Mouse (Mus musculus): ENCODE results near the gene Nck1.

Gene Nck1

DNA sequence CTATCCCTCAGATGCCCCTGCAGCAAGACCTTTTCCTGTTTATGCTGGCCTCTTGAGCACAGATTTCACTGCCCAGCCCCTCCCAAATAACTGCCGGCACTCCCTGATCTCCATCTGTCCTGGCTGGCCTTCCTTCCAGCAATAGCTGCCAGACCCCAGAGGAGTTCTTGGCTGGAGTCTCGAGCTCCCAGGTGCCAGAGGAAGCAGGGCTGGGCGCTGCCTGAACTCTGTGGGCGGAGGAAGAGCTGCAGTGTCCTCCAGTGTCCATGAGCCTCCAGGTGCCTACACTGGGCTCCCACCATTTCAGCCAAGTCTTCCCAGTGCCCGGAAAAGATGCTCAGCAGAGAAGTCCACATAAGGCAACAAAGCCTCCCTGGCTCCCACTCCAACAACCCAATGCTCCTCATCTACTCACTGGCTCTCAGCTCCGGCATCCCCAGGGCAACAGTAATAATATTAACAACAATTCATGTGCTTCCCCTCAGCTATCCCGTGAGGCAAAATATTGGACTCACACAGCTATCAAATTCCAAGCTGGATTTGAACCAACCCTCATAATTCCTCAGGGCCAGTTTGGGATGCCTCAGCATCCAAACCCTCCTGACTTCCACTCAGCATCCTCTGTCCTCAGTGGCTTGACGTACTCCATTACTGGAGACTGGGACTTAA lies 74.9 kb downstream of the Nck1 start:
- no peak for DNase-seq (ENCODE audit: low spot score in 2 of 2)

DNA sequence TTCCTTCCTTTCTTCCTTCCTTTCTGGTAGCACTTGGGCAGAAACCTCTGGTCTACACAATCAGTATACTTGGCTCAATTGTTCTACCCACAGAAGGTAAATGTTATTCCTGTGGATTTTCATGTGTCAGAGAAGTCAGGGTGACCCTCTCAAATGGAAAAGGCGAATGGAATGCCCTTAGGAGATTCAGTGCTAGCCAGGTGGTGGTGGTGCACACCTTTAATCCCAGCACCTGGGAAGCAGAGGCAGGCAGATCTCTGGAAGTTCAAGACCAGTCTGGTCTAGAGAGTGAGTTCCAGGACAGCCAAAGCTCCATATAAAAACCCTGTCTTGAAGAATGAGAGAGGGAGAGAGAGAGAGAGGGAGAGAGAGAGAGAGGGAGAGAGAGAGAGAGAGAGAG lies 75.7 kb downstream of the Nck1 start:
- no peak for DNase-seq (ENCODE audit: low spot score in 2 of 2)

- no peak for DNase-seq (ENCODE audit: low spot score in 2 of 2)
These were observed 76.3 kb downstream of the Nck1 start for GRCm38 (mm10) chr9:100469681-100470080.

DNA sequence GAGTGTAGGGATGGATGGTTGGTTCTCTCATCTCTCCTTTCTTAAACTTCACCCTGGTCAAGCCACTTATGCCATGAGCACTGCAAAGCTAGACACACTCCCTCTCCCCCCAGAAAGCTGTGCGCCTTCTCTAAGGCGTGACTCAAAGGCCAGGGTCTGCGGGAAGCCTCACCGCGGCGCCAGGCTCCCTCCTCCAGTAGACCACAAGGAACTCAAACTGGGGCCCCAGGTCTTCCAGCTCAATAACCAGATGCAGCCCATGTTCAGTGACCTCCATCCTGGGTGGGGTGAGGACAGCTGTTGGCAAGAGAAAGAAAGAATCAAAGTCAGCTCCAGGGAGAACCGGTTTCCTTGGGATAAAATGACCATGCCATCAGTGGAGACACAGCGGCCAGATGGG lies 77.8 kb downstream of the Nck1 start:
- DNase-seq (ENCODE audit: low spot score in 2 of 2), result no peak

- DNase-seq (ENCODE audit: low spot score in 2 of 2), result no peak
These were observed 78.3 kb downstream of the Nck1 start for GRCm38 (mm10) chr9:100467653-100468052.

DNA sequence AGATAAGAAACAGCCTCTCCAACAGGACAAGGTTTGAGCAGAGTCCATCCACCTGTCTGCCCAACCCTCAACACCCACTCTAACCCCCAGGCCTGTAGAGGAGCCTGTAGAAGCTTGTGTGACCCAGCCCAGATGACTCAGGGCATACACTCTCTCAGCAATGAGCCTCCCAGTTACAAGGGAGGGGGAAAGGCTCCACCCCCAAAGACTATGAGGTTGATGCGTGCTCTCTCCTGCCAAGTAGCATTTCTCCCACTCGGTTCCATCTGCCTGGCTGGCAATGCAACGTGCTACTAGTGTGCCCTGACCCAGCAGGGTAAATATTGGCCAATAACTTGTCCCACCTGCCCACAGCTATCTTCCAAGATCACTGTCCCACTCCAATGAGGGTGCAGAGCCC lies 79.2 kb downstream of the Nck1 start:
- no peak for DNase-seq (ENCODE audit: low spot score in 2 of 2)

DNA sequence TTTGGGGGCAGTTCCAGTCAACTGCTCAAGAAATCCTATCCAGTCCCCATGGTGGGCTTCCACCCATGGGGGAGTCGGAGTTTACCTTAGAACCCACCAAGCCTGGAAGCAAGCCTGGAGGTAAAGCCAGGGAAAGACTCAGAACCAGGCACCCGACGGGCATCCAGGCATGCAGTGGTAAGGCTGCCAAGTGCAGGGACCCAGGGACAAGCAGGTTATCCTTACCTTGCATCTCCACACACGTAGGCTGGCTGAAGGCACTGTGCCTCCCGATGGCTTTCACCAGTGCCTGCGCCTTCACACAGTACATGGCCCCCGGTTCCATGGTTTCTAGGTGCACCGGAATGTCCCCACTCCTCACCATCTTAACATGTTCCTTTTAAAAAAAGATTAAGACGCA lies 79.9 kb downstream of the Nck1 start:
- DNase-seq (ENCODE audit: low spot score in 2 of 2), result no peak

DNA sequence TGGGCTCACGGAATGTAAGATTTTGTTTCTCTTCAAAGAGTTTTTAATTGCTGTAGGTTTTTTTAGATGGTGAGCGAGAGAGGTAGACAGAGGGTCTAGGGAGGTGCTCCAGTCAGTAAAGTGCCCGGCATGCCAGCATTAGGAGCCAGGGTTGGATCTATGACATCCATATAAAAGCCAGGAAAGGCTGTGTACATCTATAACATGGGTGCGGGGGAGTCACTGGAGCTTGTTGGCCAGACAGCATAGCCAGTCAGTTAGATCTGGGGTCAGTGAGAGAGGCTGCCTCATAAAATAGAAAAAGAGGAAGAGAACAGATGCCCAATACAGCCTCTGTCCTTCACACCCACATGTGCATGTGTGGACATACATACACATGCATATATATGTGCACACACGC lies 80.6 kb downstream of the Nck1 start:
- no peak for DNase-seq (ENCODE audit: low spot score in 2 of 2)

GRCm38 (mm10) chr9:100463771-100464170 lies 82.2 kb downstream of the Nck1 start:
- DNase-seq (ENCODE audit: low spot score in 2 of 2), result no peak

DNA sequence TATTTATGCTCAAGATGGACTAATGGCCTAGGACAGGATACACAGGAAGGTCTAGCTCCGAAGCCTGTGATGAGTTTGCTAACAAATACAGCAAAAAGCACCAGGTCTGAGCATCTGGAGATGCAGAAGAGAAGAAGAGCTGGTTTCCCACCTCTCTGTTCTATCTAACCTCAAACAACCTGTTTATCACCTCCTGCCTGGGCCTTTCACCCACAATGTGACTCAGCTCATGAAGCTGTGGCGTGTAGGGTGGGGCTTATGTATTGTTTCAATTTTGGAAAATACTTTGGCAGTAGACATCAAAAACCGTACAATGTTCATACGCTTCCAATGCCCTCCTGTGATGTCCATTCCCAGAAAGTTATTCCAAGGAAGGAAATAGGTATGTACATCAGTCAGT lies 83.8 kb downstream of the Nck1 start:
- no peak for DNase-seq (ENCODE audit: low spot score in 2 of 2)

GRCm38 (mm10) chr9:100461671-100462070 lies 84.3 kb downstream of the Nck1 start:
- DNase-seq (ENCODE audit: low spot score in 2 of 2), result no peak

- peak; percentile 75 for DNase-seq (ENCODE audit: low spot score in 2 of 2)
These were observed 85.7 kb downstream of the Nck1 start for GRCm38 (mm10) chr9:100460203-100460602.

DNA sequence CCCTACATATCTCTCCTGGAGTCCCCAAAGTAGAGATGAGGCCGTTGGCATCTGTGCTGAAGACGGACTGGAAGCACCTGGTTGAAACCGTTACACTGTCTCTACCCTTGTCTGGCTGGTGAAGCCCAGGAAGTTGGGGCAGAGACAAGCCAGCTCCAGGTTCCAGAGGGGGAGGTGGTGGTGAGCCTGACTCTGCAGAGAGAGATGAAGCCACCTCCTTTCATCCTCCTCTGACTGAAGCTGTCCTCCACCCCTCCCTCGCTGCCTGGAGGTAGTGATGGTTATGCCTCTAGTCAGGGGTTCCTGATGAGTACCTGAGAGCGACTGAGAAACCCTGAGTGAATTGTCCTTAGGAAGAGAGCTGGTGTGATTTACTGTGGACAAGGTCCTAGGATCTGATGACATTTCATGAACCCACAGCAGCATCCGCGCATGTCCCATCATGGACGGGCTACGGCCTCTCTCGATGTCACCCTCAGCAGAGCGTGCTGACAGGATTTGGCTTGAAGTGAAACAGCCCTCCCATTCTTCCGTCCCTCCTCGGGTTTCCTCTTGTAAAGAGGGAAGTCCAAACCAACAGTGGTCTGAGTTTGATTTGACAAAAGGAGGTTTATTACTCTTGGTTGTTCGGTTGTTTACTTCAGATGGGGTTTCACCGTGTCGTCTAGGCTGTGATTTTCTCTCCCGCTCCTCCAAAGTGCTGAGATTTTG lies 87.8 kb downstream of the Nck1 start:
- peak; percentile 66 to 78 for DNase-seq (ENCODE audit: low spot score in 2 of 2)

GRCm38 (mm10) chr9:100454664-100454993 lies 91.3 kb downstream of the Nck1 start:
- no peak for DNase-seq (ENCODE audit: low spot score in 2 of 2)

DNA sequence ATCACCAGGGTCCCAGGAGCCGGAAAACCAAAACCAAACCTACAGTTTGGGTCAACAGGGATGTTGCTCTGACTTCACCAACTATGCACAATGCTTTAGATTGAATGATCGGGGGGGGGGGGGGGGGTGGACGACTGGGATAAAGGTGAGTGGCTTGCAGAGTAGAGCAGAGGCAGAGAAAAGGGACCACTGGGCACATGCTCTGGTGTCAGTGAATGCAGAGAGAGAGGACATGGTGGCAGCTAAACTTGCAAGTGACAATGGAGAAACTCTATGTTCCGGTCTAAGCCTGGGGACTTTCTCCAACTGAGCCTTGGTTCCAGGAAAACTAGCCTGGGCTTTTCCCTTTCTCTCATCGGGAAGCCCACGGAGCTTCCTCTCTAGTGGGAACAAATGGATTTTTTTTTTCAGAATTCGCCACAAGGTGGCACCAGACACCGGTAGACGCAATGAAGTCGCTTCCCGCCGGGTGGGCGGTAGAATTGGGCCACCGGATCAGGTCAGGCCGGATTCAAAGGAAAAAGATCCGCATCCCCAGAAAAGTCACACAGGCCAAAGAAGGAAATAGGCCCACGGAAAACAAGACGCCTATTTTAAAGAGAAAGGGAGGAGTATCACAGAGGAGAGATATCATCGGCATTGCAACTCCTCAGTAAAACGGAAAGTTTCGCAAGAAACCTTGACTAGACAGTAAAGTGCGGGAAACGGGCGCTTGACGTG lies 91.8 kb downstream of the Nck1 start:
- DNase-seq (ENCODE audit: low spot score in 2 of 2), result peak; percentile 59 to 82

- DNase-seq (ENCODE audit: low spot score in 2 of 2), result no peak
These were observed 93.5 kb downstream of the Nck1 start for GRCm38 (mm10) chr9:100452432-100452831.

DNA sequence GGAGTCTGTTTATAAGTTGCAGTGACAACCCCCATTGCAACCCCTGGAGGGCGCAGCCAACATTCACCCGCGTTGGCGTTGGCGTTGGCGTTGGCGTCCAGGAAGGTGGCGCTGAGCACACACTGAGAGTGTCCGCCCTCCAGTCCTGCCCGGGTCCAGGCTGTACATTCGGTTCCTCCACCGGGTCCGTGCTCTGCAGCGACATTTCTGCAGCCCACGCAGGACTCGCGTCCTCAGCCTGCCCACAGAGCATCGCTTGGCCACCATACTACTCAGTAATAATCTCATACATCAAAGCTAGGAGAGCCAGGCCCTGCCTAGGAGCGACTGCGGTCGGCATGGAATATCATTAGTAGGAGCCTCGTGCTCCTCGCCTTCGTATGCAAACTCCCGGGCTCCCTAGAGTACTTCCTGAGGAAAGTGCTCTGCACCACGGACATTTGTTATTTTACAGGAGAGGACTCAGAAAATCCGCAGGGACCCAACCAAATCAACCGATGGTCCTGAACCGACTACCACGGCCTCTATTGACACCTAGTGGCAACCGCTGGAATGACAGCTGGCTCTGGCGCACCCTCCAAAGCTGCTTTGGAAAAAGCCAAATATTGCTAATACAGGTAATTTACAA lies 99.8 kb downstream of the Nck1 start:
- DNase-seq (ENCODE audit: low spot score in 2 of 2), result peak in 1 of 2 experiments; percentile 73
